Mouse (Mus musculus) limb, embryonic 10.5 days (tissue): ENCODE measurements around the gene Srsf5. TPM values are rescaled to one million over a fixed set of nuclear protein-coding genes. Genes with fewer than 3 reads are reported as not detected.
"Not testable (repeated sequence)": the region's sequence is repeated elsewhere in the genome, so short reads cannot be mapped to it uniquely, and the experiment has no call there.

Experiments
- DNase-seq: peaks from one replicate; pipeline ENCODE4 v3.0.0-alpha.2; 2017; ENCODE audit warnings: low spot score
- H3K27ac ChIP-seq: fragments of 300-500 bp; sonication (generic); 2 replicates; pipeline ENCODE4 v1.5.1; 2016; ENCODE audit warnings: mild to moderate bottlenecking
- H3K27me3 ChIP-seq: fragments of 300-500 bp; sonication (generic); 2 replicates; pipeline ENCODE4 v1.6.1; 2016; ENCODE audit warnings: low read depth, mild to moderate bottlenecking; ENCODE audit not compliant: poor library complexity, severe bottlenecking
- H3K36me3 ChIP-seq: fragments of 300-500 bp; sonication (generic); 2 replicates; pipeline ENCODE4 v1.6.1; 2016; ENCODE audit warnings: mild to moderate bottlenecking, moderate library complexity
- H3K4me1 ChIP-seq: fragments of 300-500 bp; sonication (generic); 2 replicates; pipeline ENCODE4 v1.6.1; 2016
- H3K4me3 ChIP-seq: fragments of 300-500 bp; sonication (generic); 2 replicates; pipeline ENCODE4 v1.5.1; 2016; ENCODE audit warnings: mild to moderate bottlenecking, moderate library complexity
- H3K9me3 ChIP-seq: fragments of 300-500 bp; sonication (generic); replicated peaks from 2 replicates; pipeline ENCODE4 v1.6.1; 2016; ENCODE audit warnings: mild to moderate bottlenecking
- WGBS: fragments of 180-500 bp; shearing (Covaris S2); methylation state at CpG from one replicate; pipeline ENCODE4 v1.1.7; 2016; 5-methylcytosine and 5-hydroxymethylcytosine counted together
- polyA plus RNA-seq: library from polyadenylated mRNA; unstranded; fragments of >200 nt; fragmentation: Nextera tagmentation; extraction: Ambion mirVana; gene quantifications from 2 replicates; pipeline ENCODE4 v1.2.1, GENCODE M21; 2016

Gene Srsf5
- polyA plus RNA-seq, 1 experiment from 2014 or later: 501 TPM

GRCm38 (mm10) chr12:80932865-80933264 is 12.4 kb upstream of the Srsf5 start:
- Histone ChIP-seq H3K36me3 (no peaks in the 10 kb centered on the region), H3K27me3 (no peaks in the 10 kb centered on the region), H3K27ac (no peak overlapping the region), H3K4me1 (no peaks in the 10 kb centered on the region), H3K9me3 (no peaks in the 10 kb centered on the region), H3K4me3 (no peak overlapping the region)
- 96% methylated on average over 1 of the region's 1 CpGs for WGBS
- no peak for DNase-seq

- Histone ChIP-seq H3K9me3 (no peaks in the 10 kb centered on the region), H3K27me3 (no peaks in the 10 kb centered on the region), H3K36me3 (no peaks in the 10 kb centered on the region), H3K27ac (no peak overlapping the region), H3K4me3 (no peak overlapping the region), H3K4me1 (no peaks in the 10 kb centered on the region)
- WGBS: 69% methylated on average over 2 of the region's 2 CpGs
- no peak for DNase-seq
Measured at GRCm38 (mm10) chr12:80936751-80937150, 8.6 kb upstream of the Srsf5 start.

- no peak overlapping the region for H3K27ac ChIP-seq
- WGBS: 77% methylated on average over 9 of the region's 9 CpGs
- H3K4me1 ChIP-seq: no peaks in the 10 kb centered on the region
- no peak overlapping the region for H3K4me3 ChIP-seq
- no peaks in the 10 kb centered on the region for H3K27me3 ChIP-seq
- no peak for DNase-seq
- no peaks in the 10 kb centered on the region for H3K9me3 ChIP-seq
- no peaks in the 10 kb centered on the region for H3K36me3 ChIP-seq
Measured at GRCm38 (mm10) chr12:80937331-80938029, 7.8 kb upstream of the Srsf5 start.

GRCm38 (mm10) chr12:80938642-80939041 is 6.7 kb upstream of the Srsf5 start:
- H3K27me3 ChIP-seq: no peaks in the 10 kb centered on the region
- no peak overlapping the region for H3K27ac ChIP-seq
- DNase-seq: no peak
- H3K36me3 ChIP-seq: no peaks in the 10 kb centered on the region
- no peaks in the 10 kb centered on the region for H3K9me3 ChIP-seq
- 78% methylated on average over 5 of the region's 5 CpGs for WGBS
- H3K4me1 ChIP-seq: no peaks in the 10 kb centered on the region
- H3K4me3 ChIP-seq: no peak overlapping the region

GRCm38 (mm10) chr12:80939165-80939564 is 6.1 kb upstream of the Srsf5 start:
- Histone ChIP-seq H3K36me3 (no peaks in the 10 kb centered on the region), H3K4me3 (no peak overlapping the region), H3K27me3 (no peaks in the 10 kb centered on the region), H3K27ac (no peak overlapping the region), H3K9me3 (no peaks in the 10 kb centered on the region), H3K4me1 (no peaks in the 10 kb centered on the region)
- 79% methylated on average over 4 of the region's 4 CpGs for WGBS
- no peak for DNase-seq

- H3K9me3 ChIP-seq: no peaks in the 10 kb centered on the region
- no peak overlapping the region for H3K27ac ChIP-seq
- no peak overlapping the region for H3K4me3 ChIP-seq
- H3K4me1 ChIP-seq: no peaks in the 10 kb centered on the region
- H3K27me3 ChIP-seq: no peaks in the 10 kb centered on the region
- WGBS: 93% methylated on average over 3 of the region's 3 CpGs
- DNase-seq: no peak
- peaks cover 6% of the 10 kb centered on the region for H3K36me3 ChIP-seq
Measured at GRCm38 (mm10) chr12:80941886-80942285, 3.4 kb upstream of the Srsf5 start.

- Histone ChIP-seq H3K36me3 (peaks cover 21% of the 10 kb centered on the region), H3K27me3 (no peaks in the 10 kb centered on the region), H3K27ac (no peak overlapping the region), H3K9me3 (no peaks in the 10 kb centered on the region), H3K4me1 (no peaks in the 10 kb centered on the region), H3K4me3 (no peak overlapping the region)
- 84% methylated on average over 3 of the region's 3 CpGs for WGBS
- DNase-seq: no peak
Measured at GRCm38 (mm10) chr12:80943395-80943794, 1.9 kb upstream of the Srsf5 start.

- 91% methylated on average over 4 of the region's 4 CpGs for WGBS
- DNase-seq: no peak
- no peaks in the 10 kb centered on the region for H3K9me3 ChIP-seq
- H3K4me1 ChIP-seq: no peaks in the 10 kb centered on the region
- no peak overlapping the region for H3K4me3 ChIP-seq
- no peaks in the 10 kb centered on the region for H3K27me3 ChIP-seq
- H3K27ac ChIP-seq: no peak overlapping the region
- H3K36me3 ChIP-seq: peaks cover 29% of the 10 kb centered on the region
Measured at GRCm38 (mm10) chr12:80944204-80944603, 1.1 kb upstream of the Srsf5 start.

- WGBS: 2% methylated on average over 9 of the region's 9 CpGs
- H3K4me1 ChIP-seq, DNase-seq, H3K27me3 ChIP-seq, H3K9me3 ChIP-seq: not testable (repeated sequence)
- Histone ChIP-seq H3K27ac (peak overlapping the region; percentile 98), H3K36me3 (peaks cover 36% of the 10 kb centered on the region), H3K4me3 (peak overlapping the region; percentile 91)
Measured at GRCm38 (mm10) chr12:80944963-80945333, 356 bp upstream of the Srsf5 start.

GRCm38 (mm10) chr12:80945996-80946355 is 672 bp downstream of the Srsf5 start:
- Histone ChIP-seq H3K36me3 (peaks cover 44% of the 10 kb centered on the region), H3K9me3 (no peaks in the 10 kb centered on the region), H3K4me3 (peak overlapping the region; percentile 91), H3K27ac (peak overlapping the region; percentile 98), H3K4me1 (no peaks in the 10 kb centered on the region), H3K27me3 (no peaks in the 10 kb centered on the region)
- DNase-seq: peak; percentile 97
- WGBS: under 1% methylated on average over 46 of the region's 47 CpGs

- Histone ChIP-seq H3K27me3 (no peaks in the 10 kb centered on the region), H3K4me1 (no peaks in the 10 kb centered on the region), H3K4me3 (no peak overlapping the region), H3K36me3 (peaks cover 66% of the 10 kb centered on the region), H3K9me3 (no peaks in the 10 kb centered on the region), H3K27ac (no peak overlapping the region)
- no peak for DNase-seq
- 95% methylated on average over 18 of the region's 18 CpGs for WGBS
Measured at GRCm38 (mm10) chr12:80948202-80948601, 2.9 kb downstream of the Srsf5 start.

- not testable (repeated sequence) for H3K4me1 ChIP-seq, H3K27ac ChIP-seq, H3K9me3 ChIP-seq, H3K27me3 ChIP-seq, DNase-seq, H3K4me3 ChIP-seq
- WGBS: 94% methylated on average over 16 of the region's 16 CpGs
- peaks cover 80% of the 10 kb centered on the region for H3K36me3 ChIP-seq
Measured at GRCm38 (mm10) chr12:80949603-80950002, 4.3 kb downstream of the Srsf5 start.

- Histone ChIP-seq H3K9me3 (no peaks in the 10 kb centered on the region), H3K4me3 (no peak overlapping the region), H3K4me1 (no peaks in the 10 kb centered on the region), H3K27ac (no peak overlapping the region), H3K36me3 (peaks cover 97% of the 10 kb centered on the region), H3K27me3 (no peaks in the 10 kb centered on the region)
- WGBS: 95% methylated on average over 3 of the region's 3 CpGs
- no peak for DNase-seq
Measured at GRCm38 (mm10) chr12:80951640-80952219, 6.4 kb downstream of the Srsf5 start.

GRCm38 (mm10) chr12:80952526-80952925 is 7.2 kb downstream of the Srsf5 start:
- H3K9me3 ChIP-seq: no peaks in the 10 kb centered on the region
- peaks cover 97% of the 10 kb centered on the region for H3K36me3 ChIP-seq
- 96% methylated on average over 1 of the region's 1 CpGs for WGBS
- H3K4me1 ChIP-seq: no peaks in the 10 kb centered on the region
- H3K27ac ChIP-seq: no peak overlapping the region
- no peaks in the 10 kb centered on the region for H3K27me3 ChIP-seq
- DNase-seq: no peak
- no peak overlapping the region for H3K4me3 ChIP-seq
